Mouse (Mus musculus): ENCODE data around the gene Hat1. TPM values are rescaled to one million over a fixed set of nuclear protein-coding genes. Genes with fewer than 3 reads are reported as not detected.
"Not testable (repeated sequence)": the region's sequence is repeated elsewhere in the genome, so short reads cannot be mapped to it uniquely, and the experiment has no call there.

The Hat1 gene
- 10 to 100 TPM; 29.6 to 32.9 TPM for total RNA-seq (2021)

- peak; percentile 93 to 94 for DNase-seq
- intact Hi-C loops (cut with DNase I): loop anchor here (1.0 kb wide), 1 partner anchor 21 kb away; no protein-coding TSS in a partner anchor
Observed at GRCm38 (mm10) chr2:71388951-71389763, at the start of gene Hat1. TSS of gene Hat1 (plus strand) at chr2:71388958.

- DNase-seq: no peak
- intact Hi-C loops (cut with DNase I): no loop called here
Observed at GRCm38 (mm10) chr2:71340126-71340525, 48.6 kb upstream of the Hat1 start.

GRCm38 (mm10) chr2:71343884-71344640 is 44.7 kb upstream of the Hat1 start:
- DNase-seq: no peak

DNA sequence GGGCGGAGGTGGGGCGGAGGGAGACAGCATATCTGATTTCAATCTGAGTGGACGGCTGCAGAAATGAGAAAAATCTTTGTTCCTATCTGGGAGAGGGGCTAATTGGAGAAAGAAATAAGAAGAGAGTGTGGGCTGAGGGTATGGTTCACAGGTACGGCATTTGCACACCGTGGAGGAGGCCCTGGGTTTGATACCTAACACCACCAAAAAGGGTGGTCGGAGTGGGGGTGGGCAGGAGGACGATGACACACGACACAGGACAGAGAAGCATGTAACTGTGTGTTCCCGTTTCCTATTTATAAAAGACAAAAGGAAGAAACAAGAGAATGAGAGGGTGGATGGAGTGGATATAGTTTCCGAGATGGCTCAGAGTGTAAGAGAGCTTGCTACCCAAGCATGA is 41.6 kb upstream of the Hat1 start:
- intact Hi-C loops (cut with DNase I): no loop called here

More at GRCm38 (mm10) chr2:71343884-71344640, 44.7 kb upstream of the Hat1 start:
- intact Hi-C loops (cut with DNase I): no loop called here

DNA sequence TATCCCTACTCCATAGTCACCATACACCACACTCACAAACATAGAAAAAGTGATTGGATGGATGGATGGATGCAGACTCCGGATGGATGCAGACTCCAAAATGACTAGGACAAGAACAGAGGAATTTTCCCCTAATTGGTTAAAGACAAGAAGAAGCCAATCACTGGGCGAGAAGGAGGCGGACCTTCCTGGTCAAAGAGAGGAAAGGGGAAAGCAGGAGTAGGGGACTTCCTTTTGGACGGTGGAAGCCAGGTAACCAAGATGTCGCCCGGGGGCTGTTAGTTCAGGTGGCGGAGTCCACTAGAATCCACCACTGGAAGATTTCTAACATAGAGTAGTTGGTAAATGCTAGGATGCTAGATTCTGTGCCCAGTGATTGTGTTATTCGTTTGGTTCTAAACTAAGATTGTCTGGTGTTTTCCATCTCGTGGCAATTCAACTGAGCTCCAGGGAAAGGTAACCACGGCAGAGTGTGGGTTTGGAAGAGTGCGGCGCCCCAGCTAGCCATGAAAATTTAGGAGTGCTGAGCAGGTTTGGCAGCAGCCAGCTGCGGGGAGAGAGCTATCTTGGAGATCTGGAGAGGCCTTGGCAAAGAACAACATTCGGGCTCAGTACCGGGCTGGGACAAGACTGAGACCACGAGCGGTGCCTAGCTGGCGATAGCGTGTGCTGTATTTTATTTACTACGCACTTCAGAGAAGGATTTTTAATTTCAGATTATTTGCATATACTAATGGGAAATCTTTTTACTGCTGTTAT is 40.8 kb upstream of the Hat1 start:
- no peak for DNase-seq
- intact Hi-C loops (cut with DNase I): no loop called here

More for the DNA sequence above, 41.6 kb upstream of the Hat1 start:
- no peak for DNase-seq

DNA sequence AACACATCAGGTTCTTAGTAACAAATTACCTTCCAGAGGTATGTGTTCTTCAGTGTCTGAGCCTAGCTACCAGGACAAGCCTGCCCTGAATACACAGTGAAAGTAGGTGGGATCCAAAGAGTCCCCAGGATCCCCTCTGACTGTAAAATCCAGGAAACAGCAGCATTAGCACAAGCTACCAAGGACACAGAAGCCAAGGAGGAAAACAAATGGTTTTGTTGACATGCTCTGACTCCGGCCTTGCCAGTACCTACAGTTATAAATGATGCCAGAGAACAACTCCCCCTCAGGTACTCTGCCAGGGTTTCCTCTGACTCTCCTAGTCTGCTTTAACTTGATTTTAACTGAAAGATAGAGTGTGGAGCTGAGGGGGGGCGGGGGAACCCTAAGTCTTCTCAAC is 39.2 kb upstream of the Hat1 start:
- no peak for DNase-seq
- intact Hi-C loops (cut with DNase I): no loop called here

DNA sequence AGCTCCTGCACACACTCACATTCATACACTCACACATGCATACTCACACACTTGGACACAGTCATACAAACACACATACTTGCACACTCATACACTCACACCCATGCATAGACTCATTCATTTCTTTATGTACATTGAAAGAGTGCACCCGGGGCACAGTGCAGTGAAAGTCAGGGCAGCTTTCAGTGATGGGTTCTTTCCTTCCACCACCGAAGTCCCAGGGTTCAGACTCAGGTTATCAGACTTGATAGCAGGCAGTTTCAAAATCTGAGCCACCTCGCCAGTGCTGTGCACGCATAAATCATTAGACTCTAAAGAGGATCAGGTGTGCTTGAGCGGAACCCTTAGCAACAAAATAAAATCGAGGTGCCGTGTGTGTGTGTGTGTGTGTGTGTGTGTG is 38.6 kb upstream of the Hat1 start:
- DNase-seq: no peak
- intact Hi-C loops (cut with DNase I): no loop called here

GRCm38 (mm10) chr2:71350904-71351726 is 37.6 kb upstream of the Hat1 start:
- DNase-seq: no peak
- intact Hi-C loops (cut with DNase I): no loop called here

GRCm38 (mm10) chr2:71351727-71351987 is 37.1 kb upstream of the Hat1 start:
- no peak for DNase-seq
- intact Hi-C loops (cut with DNase I): no loop called here

GRCm38 (mm10) chr2:71353306-71354054 is 35.3 kb upstream of the Hat1 start:
- intact Hi-C loops (cut with DNase I): no loop called here

DNA sequence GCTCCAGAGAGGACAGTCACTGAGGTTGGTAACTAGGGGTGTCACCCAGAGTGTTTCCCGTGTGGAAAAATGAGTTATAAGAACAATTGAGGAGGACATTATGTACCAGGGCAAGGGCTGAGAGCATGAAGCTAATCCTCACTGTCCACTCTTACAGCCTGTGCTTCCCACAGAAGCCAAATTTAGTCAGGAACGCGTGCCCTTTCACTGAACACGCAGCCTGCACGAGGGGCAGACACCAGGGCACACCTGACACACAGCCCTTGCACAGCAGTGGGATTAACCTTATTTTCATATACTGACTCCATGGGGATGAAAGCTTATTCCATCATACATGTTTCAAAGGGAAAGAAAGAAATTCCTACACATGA is 34.7 kb upstream of the Hat1 start:
- DNase-seq: no peak

More at GRCm38 (mm10) chr2:71353306-71354054, 35.3 kb upstream of the Hat1 start:
- peak in 1 of 2 experiments; percentile 37 for DNase-seq

DNA sequence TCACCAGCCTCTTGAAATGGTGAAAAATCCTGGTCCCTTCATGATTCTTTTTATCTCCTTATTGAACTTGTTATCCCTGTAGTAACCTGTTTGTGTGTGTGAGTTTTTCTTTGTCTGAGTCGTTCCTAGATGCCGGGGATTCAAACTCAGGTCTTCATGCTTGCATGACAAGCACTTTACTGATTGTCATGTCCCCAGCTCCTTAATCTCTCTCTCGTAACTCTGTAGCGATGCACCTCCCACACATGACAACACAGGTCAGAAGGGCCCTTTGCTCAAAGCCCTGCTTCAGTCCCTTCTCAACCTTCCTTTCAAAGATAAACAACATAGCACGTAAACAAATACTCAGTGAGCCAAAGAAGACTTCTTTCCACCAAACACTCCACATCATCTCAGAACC is 30.4 kb upstream of the Hat1 start:
- intact Hi-C loops (cut with DNase I): no loop called here
- DNase-seq: no peak

More for the DNA sequence above, 34.7 kb upstream of the Hat1 start:
- intact Hi-C loops (cut with DNase I): no loop called here

- intact Hi-C loops (cut with DNase I): loop anchor here (10.0 kb wide), 1 partner anchor 535 kb away; the partner anchor contains the start of gene Tlk1
Observed at GRCm38 (mm10) chr2:71360192-71360591, 28.6 kb upstream of the Hat1 start.

DNA sequence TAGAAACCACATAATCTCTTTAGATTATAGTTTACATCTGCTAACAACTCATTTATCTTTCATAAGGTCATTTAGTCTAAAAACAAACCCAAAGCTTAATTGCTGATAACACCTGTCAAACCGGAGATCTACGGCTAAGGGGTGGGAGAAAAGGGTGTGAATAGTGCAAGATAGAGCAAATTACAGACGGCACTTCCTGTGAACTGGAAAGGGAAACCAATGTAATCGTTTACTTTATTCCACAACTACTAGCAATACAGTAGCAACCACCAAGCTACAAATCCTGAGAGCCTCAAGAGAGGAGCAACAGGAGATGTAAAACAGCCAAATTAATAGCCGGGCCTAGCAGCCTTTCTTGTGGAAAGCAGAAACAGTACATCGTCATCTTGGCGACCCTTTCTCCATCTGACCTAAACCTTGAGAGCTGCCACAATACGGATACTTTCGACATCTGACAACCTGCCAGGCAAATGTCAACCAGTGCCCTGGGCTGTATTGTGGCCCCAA is 22.1 kb upstream of the Hat1 start:
- DNase-seq: peak in 1 of 2 experiments; percentile 18
- intact Hi-C loops (cut with DNase I): loop anchor here (2.0 to 10.0 kb wide), 2 partner anchors 86 to 542 kb away; partner anchors contain the start of genes Metap1d and Tlk1

More at GRCm38 (mm10) chr2:71360192-71360591, 28.6 kb upstream of the Hat1 start:
- DNase-seq: no peak

DNA sequence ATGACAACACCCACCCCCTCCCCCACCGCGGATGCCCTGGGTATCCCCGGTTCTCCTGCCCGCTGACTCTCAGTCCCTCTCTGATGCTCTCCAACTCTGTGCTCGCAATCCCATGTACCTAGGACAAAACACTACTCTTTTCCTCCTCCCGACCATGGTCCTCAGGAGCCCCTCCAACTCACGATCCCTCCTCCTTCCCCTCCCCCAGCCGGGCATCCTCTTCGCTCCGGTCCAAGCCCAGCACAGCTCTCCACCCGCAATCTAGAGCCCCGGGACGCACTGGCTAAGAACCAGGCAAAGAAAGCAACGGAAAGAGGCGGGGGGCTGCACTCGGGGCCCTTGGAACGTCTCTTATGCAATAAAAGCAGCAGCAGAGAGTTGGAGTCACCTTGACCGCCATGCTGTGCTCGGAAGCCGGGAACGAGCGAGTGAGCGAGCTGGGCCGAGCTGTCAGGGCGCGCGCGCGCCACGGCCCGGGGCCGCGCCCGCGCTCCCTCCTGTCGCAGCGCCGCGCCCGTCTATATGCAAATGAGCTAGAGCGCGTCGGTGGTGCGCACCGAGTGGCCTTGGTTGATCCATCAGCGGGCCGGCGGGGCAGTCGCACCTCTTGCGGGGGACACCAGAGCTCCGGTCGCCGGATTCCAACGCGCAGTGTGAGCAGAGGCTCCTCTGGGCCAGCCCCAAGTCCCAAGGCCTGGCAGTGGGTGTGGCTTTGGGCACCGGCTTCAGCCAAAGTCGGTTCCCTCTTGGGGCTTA is 21.5 kb upstream of the Hat1 start, which contains the start of gene Slc25a12:
TSS of gene Slc25a12 (minus strand) at position 625 of the 756 bp plus-strand sequence.
- intact Hi-C loops (cut with DNase I): loop anchor here (2.0 to 10.0 kb wide), 2 partner anchors 85 to 543 kb away; partner anchors contain the start of genes Metap1d and Tlk1
- peak; percentile 77 to 86 for DNase-seq

DNA sequence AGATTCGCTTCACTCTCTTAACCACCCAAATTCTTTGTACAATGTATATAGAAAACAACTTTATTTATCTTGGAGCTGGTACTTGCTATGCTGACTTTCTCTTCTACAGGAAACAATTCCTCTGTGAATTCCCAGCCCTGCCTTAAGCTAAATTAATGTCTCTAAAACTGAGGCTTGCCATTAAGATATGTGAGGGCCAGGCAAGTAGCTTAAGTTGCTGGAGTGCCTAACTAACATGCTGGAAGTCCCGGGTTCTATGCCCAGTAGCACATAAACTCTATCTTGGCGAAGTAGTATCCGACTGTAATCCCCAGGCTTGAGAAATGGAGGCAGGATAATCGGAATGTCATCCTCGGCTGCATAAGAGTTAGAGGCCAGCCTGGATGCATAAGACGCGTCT is 20.7 kb upstream of the Hat1 start:
- no peak for DNase-seq
- intact Hi-C loops (cut with DNase I): loop anchor here (1.0 to 10.0 kb wide), 2 partner anchors 21 to 543 kb away; partner anchors contain the start of gene Tlk1

DNA sequence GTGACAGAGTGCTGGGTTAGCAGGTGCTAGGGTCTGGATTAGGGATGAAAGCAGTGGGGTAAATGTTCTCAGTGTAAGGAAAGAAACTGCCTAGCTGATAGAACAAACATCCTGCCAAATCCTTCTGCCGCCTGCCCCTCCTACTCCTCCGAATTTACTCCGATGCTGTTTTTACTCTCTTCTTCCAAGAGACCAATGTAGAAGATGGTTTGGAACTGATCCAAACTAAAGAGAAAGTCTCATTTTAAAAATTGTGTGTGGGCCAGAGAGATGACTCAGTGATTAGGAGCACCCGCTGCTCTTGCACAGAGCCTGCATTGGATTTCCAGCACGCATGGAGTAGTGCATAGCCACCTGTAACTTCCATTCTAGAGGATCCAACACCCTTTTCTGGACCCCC is 17.0 kb upstream of the Hat1 start:
- intact Hi-C loops (cut with DNase I): no loop called here
- DNase-seq: no peak

DNA sequence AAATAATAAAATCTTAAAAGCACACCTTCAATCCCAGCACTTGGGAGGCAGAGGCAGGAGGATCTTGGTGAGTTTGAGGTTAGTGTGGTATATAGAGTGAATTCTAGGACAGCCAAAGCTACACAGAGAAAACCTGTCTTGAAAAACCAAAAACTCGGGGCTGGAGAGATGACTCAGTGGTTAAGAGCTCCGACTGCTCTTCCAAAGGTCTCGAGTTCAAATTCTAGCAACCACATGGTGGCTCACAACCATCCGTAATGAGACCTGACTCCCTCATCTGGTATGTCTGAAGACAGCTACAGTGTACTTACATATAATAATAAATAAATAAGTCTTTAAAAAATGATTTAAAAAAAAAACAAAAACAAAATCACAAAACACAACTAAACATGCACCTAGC is 16.5 kb upstream of the Hat1 start:
- DNase-seq; intact Hi-C loops (cut with DNase I): not testable (repeated sequence)
